Mouse (Mus musculus) retina, adult 2 months (tissue): ENCODE measurements around the gene Mtf1.
A peak's percentile ranks its signal among the peaks of the same experiment; 100 is the strongest.

ENCODE experiments used
- DNase-seq: peaks from one replicate; pipeline ENCODE4 v3.0.0-alpha.2; 2012; ENCODE audit warnings: low read depth, low spot score

Gene Mtf1

DNA sequence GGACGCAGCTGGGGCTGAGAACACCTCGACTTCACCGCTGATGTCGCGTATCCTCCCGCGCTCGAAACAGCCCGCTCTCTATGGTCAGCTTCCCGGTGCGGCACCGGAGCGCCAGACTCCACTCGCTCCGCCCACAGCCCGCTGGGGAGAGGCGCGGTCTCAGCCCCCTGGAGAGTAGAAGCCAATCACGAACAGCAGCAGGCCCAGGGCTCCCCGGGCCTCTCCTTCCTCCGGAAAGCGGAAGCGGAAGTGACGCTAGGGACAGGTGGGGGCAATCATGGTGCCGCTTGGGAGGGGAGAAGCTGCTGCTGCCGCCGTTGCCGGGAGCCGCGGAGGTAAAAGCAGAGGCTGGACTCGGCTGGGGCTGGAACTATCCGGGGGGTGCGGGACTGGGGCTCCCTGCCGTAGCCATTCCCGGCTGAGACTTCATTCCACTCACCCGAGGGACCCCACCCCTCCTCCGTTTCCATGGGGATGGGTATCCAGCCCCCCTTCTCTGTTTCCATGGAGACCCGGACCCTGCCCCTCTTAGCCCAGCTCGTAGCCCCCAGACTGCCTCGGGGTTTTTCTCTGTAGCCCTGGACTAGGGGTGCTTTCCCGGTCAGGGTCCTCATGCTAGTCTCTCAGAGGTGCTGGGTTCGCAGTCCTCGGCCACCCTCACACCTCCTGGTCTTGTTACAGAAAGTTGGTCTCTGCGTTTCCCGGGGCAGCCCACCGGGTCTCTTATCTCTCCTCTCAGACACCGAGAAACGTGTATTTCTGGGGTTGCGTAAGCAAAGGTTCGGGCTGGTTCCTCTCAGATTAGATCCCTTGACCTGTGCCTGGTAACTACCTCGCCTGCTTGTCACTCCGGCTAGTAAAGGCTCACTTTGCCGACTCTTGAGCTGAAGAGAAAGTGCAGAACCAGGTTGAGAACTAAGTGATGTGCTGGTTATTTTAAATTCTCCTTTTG lies 681 bp downstream of the Mtf1 start:
- DNase-seq: peak; percentile 97

DNA sequence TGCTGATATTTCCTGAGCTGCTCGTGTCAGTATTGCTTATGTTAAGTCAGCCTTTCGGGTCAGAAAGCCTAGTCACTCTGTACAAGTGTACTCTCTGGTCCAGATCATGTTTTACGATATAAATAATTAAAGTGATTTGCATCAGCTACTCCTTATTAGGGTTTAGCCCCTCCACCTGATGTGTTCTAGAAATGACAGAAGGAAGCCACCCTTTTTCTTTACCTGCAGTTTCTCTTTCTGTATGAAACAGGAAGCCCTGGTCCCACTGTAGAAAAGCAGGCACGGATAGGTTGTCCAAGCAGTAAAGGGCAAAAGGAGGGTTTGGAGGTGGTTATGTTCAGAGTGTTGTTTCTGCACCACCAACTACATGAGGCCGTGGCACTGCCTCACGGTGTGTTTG lies 1.5 kb downstream of the Mtf1 start:
- DNase-seq: no peak

DNA sequence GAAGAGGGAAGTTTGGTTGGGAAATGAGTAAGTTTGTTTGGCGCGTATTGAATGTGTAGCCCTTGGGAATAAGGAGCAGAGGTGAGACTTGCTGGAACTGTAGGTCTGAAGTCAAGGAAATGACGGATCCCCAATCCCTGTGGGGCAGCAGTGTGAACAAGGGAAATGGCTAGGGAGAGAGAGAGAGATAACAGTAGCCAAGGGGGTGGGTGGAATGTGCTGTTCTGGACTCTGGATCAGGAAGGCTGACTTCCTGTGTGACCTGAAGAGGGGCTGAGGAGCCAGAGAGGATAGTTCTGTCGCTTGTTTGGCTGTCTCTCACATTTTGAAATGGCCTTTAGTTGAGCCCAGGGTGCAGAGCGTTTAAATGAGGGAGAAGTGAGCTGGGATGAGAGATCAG lies 6.6 kb downstream of the Mtf1 start:
- DNase-seq: no peak

DNA sequence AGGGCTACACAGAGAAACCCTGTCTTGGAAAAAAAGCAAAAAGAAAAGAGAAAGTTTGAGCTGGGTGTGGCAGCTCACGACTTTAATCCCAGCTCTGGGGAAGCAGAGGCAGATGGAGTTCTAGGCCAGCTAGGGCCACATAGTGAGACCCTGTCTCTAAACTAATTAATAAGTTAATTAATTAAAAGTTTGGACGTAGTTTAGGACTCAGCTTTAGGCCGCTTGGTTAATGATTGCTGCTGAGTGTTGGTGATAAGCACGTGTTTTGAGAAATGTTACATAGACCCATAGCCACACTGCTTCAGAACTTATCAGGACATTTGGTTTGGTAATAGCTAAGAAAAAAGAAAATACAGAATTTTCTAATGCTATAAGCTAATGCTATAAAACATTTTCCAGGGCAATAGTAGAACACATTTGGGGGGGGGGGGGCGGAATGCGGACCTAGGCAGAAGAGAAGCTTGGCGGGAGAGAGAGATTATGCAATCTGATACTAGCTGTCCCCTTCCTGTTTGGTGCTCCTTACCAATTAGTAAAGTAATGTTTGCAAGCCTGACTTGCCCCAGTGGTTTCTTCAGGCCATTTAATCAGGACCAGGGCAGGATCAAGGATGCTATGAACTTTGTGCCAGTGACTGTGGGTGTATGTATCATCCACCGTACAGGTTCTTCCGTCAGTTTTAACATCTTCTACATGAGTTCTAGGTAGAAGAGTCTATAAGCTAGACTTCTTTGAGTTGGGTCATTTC lies 7.4 kb downstream of the Mtf1 start:
- no peak for DNase-seq

DNA sequence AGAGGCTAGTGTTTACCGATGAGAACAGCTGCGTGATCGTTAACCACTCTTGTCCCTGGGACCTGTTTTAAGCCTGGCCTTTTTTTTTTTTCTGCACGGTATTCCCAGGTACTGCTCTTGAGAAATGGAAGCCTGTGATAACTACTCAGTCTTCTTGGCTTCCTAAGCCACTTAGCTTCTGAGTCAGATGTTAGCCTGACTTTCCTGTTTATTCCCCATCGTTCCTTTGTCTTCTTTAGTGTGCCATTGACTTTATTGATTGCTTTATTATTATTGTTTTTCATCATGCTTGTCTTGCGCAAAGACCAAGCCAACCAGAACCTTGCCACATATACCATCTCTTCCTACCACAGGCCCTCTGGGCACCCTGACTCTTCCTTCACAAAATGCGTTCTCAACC lies 8.2 kb downstream of the Mtf1 start:
- DNase-seq: no peak

DNA sequence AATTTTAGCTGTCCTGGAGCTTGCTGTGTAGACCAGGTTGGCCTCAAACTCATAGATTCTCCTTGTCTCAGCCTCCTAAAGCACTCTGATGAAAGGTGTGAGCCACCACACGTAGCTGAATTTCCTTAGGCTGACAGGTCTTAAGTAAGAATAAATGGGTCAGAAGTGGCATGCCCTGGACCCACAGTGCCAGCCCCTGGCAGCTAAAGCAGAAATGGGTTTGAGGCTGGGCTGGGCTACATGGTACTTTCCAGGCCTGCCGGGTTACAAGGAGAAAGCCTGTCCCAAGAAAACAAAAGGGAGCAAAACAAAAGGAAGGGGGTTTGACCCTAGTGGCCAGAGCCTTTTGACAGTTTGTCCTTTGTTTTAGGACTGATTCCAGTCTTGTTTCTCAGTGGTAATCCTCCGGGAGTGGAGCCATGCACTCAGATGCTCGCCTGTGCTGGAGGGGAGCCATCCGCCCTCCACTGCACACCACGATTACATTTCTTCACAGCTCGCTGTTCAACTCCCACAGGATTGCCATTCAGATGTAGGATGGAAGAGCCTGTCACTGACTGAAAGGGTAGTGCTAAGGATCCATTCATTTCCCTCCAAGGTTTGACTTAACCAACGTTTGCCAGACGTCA lies 9.6 kb downstream of the Mtf1 start:
- DNase-seq: no peak

DNA sequence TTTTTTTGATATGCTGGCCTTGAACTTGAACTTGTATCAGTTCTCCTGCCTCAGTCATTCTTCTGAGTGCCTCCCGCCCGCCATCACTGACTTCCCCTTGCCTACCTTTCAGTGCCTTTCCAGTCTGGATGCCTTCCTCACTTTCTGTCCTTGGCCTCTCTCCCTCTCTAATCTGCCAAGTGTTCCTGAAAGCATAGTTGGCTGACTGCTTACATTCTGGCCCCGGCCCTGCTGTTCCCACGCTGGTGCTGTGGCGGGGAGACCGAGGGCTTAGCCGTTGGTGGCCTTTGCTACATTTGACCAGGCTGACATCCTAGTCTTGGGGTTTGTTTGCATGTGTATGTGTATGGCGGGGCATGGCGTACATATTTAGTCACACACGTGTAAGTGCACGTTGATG lies 14.0 kb downstream of the Mtf1 start:
- no peak for DNase-seq

DNA sequence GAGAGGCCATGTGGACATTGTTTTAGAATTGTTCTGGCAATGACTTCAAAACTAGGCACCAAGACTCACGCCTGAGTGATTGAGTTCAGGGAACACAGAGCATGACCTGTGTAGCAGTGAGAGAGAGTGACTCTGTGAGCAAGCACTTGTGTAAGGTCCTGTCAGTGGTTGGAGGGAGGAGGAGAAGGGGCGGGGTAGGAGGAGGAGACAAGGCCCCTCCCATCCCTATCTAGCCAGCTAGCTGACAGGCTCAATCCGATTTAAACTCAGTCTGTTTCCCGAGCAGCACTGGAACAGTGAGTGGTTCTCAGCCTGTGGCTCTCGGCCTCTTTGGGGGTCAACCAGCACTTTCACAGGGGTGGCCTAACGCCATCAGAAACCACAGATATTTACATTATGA lies 15.9 kb downstream of the Mtf1 start:
- peak; percentile 75 for DNase-seq

DNA sequence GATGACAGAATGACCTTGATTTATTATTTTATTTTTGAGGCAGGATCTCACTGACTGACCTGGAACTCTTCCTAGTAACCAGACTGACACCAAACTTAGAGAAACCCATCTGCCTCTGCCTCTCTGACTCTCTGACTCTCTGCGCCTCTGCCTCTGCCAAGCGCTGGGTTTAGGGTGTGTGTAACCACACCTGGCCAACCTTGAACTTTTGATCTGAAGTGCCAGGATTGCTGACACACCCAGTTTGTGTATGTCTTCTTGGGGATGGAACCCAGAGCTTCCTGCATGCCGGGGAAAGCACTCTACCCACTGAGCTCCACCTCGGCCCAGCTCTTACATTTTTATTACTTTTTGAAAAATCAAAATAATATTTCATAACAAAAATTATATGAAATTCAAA lies 16.9 kb downstream of the Mtf1 start:
- DNase-seq: no peak

DNA sequence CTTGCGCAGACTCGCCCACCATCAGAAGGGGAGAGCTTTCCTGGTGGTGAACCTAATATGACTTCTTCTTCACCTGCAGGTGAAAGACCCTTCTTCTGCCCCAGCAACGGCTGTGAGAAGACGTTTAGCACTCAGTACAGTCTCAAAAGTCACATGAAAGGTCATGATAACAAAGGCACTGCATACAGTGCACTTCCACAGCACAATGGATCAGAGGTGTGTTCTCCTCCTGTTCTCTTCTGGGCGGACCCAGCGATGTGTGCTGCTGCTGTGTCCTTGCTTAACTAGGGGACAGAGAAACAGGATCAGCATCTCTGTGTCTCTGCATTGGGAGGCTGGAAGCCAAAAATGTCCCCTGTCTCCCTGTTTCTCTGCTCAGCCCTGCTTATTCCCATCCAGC lies 23.1 kb downstream of the Mtf1 start:
- no peak for DNase-seq

DNA sequence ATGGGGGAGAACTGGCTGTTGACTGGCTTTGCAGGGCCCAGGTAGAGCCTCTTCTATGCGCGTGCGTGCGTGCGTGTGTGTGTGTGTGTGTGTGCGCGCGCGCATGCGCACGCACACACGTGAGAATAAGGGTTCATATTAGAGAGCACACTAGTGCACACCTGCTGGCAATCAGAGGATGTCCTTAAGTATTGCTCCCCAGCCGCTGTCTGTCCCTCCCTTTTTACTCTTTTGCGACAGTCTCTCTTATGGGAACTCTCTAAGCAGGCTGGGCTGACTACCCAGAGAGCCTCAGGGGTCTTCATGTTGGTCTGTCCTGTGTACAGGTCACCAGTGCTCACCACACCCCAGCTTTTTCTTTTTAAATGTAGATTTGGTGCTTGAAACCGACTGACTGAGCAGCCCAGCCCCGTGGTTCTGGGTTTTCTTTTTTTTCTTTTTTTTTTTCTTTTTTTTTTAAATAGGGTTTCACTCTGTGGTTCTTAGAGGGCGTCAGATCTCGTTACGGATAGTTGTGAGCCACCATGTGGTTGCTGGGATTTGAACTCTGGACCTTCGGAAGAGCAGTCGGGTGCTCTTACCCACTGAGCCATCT lies 23.6 kb downstream of the Mtf1 start:
- DNase-seq: no peak

DNA sequence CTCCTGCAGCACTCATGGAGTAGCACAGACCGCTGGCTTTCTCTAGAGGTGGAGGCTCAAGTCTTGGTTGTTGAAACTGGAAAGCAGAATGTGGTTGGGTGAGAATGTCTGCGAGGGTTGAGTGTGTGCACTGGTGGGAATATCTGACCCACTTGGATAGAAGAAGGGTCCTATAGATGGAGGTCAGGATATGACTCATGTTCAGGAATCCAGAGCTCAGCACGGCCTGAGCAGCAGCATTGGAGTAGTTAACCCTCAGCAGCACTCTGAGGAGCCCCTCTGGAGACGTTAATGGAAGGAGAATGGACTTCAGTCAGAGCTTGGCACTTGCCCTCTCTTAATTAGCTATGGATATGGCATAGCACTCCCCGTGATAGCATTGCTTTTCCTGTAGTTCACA lies 27.8 kb downstream of the Mtf1 start:
- DNase-seq: no peak

DNA sequence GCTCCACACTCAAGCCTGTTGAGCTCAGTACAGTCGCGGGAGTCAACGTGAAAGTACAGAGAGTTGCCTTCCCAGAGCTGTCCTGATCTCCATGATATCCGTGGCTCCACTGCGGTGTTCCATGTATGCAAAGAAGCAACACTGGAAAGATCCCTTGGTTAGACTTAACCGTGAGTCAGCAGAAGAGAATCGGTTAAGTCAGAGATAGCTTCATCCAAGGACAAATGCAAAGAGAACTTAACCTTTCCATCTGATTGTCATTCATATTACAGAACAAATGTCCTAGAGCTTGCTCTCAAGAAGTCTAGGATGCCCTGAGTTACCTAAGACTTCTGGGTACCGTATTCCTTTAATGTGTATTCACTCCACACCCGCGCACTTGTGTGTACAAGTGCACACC lies 30.9 kb downstream of the Mtf1 start:
- no peak for DNase-seq

DNA sequence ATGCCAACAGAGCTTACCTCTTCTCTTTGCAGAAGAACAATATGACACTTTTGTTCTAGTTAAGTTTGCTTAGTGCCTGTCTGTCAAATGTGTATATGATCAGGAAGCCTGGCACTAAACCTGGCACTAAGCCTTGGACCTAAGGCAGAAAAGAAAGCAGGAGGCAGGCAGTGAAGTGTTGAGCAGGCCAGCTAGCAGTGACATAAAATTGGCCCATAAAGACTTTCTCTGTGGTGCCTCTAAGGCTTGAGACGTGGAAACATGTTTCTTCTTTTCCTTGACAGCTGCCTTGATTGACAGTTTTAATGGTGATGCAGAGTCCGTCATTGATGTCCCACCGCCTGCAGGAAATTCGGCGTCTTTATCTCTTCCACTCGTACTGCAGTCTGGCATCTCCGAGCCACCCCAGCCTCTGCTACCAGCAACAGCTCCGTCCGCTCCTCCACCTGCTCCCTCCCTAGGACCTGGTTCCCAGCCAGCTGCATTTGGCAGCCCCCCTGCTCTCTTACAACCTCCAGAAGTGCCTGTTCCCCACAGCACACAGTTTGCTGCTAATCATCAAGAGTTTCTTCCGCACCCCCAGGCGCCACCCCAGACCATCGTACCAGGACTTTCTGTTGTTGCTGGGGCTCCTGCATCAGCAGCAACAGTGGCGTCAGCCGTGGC lies 36.3 kb downstream of the Mtf1 start:
- no peak for DNase-seq

DNA sequence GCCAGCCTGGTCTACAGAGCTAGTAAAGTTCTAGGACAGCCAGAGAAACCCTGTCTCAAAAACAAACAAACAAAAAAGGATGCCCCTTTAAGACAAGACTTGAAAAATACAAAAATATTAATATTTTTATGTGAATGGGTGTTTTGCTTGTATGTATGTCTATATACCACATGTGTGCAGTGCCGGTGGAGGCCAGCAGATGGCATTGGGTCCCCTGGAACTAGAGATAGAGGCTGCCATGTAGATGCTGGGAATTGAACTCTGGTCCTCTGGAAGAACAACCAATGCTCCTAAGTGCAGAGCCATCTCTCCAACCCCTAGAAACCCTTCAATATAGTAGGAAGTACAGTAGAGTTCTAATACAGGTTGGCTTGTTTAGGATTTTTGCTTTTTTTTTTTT lies 39.1 kb downstream of the Mtf1 start:
- DNase-seq: no peak

DNA sequence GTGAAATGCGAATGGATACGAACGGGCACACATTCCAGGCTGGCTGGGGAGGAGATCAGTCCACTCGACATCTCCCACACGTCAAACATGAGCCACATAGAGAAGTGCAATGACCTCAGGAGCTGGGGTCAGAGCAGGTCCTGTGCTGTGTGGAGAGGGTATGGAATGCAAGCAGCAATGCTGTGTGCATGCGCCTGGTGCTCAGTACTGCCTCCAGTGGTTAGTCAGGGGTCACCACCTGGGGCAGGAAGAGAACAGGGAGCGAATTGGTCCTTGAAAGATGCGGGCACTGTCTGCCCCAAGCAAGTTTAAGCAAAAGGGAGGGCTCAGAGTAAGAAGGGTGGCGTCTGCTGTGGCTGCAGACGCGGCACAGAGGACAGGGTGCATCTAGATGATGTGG lies 41.6 kb downstream of the Mtf1 start:
- no peak for DNase-seq

DNA sequence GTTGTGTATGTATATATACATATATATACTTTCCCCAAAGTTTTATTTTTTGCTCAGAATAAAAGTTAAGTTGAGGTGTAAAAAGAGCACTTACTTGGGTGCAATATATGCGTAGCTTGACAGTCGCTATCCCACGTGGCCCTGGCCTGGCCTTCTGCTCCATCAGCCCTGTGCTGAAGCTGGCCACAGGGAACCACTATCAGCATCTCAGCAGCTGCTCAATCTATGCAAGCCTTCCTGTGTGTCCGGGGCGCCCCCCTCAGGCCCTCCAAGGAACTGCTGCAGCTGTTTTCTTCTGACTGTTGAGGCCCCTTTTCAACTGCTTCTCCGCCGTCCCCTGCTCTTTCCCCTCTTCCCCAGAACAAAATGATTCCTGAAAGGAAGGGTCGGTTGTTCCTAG lies 45.7 kb downstream of the Mtf1 start:
- no peak for DNase-seq

DNA sequence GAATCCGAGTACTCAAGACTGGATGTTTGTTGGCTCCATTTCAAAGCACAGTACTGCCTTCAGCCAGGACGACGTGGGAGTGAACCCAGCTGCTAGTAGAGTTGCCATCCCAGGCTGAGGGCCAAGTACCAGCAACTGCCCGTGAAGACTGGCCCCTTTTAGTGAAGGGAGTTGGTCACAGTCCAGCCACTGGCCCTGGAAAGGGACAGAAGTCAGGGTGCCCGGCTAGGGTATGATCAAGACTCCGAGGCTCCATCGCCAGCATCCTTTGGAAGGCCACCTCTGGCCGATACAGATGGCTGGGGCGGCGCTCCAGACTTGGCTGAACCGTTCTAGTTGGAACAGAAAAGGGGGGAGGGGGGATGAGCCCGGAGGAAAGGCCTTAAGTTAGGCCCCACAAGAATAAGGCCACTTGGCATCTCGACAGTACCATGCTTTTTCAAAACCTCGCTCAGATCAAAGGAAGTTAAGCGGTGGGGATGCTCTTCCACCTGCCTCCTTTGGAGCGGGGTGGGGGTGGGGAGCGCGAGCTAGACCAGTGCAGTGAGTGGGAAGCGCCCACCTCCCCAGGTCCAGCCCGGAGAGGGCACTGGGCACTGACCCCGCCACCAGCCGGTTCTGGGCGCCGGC lies 47.8 kb downstream of the Mtf1 start:
- no peak for DNase-seq

DNA sequence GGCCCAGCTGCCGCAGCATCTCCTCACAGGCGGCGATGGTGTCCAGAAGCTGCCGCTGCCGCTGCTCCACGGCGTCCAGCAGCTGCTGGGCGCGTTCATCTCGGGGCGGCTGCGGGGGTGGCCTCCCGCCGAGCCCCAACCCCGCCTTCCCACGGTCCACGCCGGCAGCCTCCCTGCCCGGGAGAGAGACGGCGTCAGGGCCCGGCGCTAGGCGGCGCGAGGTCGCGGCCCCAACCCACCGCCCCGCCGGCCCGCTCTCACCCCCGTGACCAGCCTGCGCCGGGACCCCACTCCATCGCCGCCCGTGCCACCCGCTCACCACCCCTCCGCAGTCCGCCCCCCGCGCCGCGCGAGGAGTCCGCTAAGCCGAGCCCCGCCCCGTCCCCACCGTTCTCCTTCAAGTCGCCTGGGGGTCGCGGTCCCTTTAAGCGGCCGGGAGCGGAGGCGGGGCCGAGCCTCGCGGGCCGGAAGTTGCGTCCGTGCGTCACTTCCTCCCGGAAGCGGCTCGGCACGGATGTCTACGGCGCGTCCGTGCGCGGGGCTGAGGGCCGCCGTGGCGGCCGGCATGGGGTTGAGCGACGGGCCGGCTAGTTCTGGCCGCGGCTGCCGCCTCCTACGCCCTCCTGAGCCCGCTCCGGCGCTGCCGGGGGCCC lies 48.5 kb downstream of the Mtf1 start, which contains the start of gene Yrdc:
Yrdc (plus strand) TSS at position 419 of the 653 bp plus-strand sequence.
- peak; percentile 90 for DNase-seq

DNA sequence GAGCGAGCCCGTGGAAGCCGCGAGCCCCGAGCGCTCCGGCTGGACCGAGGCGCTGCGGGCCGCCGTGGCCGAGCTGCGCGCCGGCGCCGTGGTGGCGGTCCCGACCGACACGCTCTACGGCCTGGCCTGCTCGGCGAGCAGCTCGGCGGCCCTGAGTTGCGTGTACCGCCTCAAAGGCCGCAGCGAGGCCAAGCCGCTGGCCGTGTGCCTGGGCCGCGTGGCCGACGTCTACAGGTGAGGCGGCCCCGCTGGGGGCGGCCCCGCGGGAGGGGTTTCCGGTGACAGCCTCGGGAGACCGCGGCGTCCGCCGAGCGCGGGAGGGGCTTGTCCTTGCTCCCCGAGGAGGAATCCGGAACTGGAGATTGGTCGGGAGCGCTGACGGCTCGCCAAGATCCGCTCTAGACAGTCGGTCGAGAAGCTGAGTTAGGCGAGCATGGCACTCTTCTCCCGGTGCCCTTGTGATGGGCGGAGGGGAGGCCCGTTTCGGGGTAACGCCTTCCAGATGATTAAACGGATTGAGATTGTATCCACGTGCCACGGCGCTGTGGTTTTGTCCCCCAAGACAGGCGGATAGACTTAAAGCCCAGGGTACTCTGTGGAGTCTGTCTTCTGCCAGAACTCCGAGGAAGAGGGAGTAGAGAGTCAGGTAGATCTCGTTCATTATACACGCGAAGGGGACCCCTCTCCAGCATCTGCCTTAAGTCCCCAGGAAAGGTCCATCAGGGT lies 49.2 kb downstream of the Mtf1 start, which contains the start of gene 1110065P20Rik:
1110065P20Rik (minus strand) TSS at position 264 of the 726 bp plus-strand sequence.
- DNase-seq: no peak
